Mouse (Mus musculus) heart, postnatal 25 days (tissue): ENCODE results near the gene Pdcd10. TPM values are rescaled to one million over a fixed set of nuclear protein-coding genes. Genes with fewer than 3 reads are reported as not detected.

Experiments used
- DNase-seq: peaks from one replicate; pipeline ENCODE4 v3.0.0; 2022; ENCODE audit warnings: low spot score
- intact Hi-C: fragments of 180-260 bp; cut with DNase I; formaldehyde crosslinking; loops from one replicate; pipeline ENCODE4 v1.15.1; 2025
- total RNA-seq, 2 experiments: library from RNA; stranded (reverse); gene quantifications; 2 replicates each; pipeline ENCODE4 v1.2.3; 2021

The Pdcd10 gene
- total RNA-seq, 2 experiments from 2014 or later, result 23.5 to 24.8 TPM

GRCm38 (mm10) chr3:75482056-75482455 lies 74.6 kb downstream of the Pdcd10 start, which contains the start of gene Wdr49:
TSS of gene Wdr49 (minus strand) at chr3:75482156.
- DNase-seq, result no peak
- intact Hi-C loops, result no loop called here

GRCm38 (mm10) chr3:75475106-75475505 lies 81.5 kb downstream of the Pdcd10 start:
- DNase-seq, result no peak
- intact Hi-C loops, result no loop called here

GRCm38 (mm10) chr3:75474657-75475056 lies 82.0 kb downstream of the Pdcd10 start:
- DNase-seq, result no peak
- intact Hi-C loops, result no loop called here

GRCm38 (mm10) chr3:75468154-75468553 lies 88.5 kb downstream of the Pdcd10 start:
- no peak for DNase-seq
- intact Hi-C loops, result no loop called here

Other genes with a start within 250 kb of the Pdcd10 start
- gene Wdr49, start 74.7 kb downstream of the Pdcd10 start, total RNA-seq, result not detected
- 1 to 10 TPM; 3.2 to 4.7 TPM for gene Serpini1, start 691 bp upstream of the Pdcd10 start, total RNA-seq
- gene Gm29133, start 191.3 kb upstream of the Pdcd10 start, total RNA-seq, result not detected